In the genomic region with DNA sequence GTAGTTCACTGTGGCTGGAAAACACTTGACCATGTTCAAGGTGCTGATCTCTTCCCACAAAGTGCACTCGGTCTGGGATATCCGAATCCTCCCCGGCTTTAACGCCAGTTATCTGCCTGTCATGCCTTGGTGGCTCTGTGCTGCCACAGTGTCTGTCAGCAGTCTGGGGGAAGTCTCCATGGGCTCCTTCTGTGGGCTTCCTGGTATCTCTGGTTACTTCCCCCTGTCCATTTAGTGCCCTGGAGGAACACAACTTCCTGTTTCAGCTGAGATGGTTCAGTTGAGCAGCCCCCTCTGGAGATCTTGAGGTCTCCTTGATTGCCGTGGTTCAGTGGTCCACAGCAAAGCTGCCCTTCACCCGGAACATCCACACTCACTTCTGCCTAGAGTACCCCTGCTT, we compare ENCODE assay signal across 10 mouse cellular contexts. TPM values are rescaled to one million over a fixed set of nuclear protein-coding genes. Genes with fewer than 3 reads are reported as not detected.
DNase-seq lines count a peak whose midpoint lies in the region; ATAC-seq and TF ChIP-seq lines count a peak whose summit lies in the region.
"Had no signal": no experiment of that assay in that cellular context is flagged by ENCODE, and none has a peak within 500 bp of the region (broad histone marks: within the 10 kb centered on the region; RNA-seq: fewer than 3 reads in every experiment).

No protein-coding gene starts in this region.

- no peak for TF ChIP-seq CTCF in hindbrain, postnatal 0 days (IDR thresholded peaks at IDR 0.05; ENCODE audit: low read depth)
- no peak for TF ChIP-seq CTCF in liver, postnatal 0 days (IDR thresholded peaks at IDR 0.05; ENCODE audit: low read depth)
- TF ChIP-seq CTCF in left cerebral cortex, adult 2 months (IDR thresholded peaks at IDR 0.05) = no peak

- H3K36me3 ChIP-seq in hindbrain, postnatal 0 days (ENCODE audit: insufficient read depth, low read length) = no peaks in the 10 kb centered on the region
- no peaks in the 10 kb centered on the region for H3K36me3 ChIP-seq in hindbrain, embryonic 12.5 days
- H3K36me3 ChIP-seq in liver, postnatal 0 days (replicated peaks; ENCODE audit: insufficient read depth, low read length) = no peaks in the 10 kb centered on the region; the same call in 1 of the 2 replicates

- no peak overlapping the region for H3K27ac ChIP-seq in hindbrain, postnatal 0 days
- H3K27ac ChIP-seq in hindbrain, embryonic 12.5 days = no peak overlapping the region
- peak overlapping the region; percentile 44; the same call in 1 of the 2 replicates for H3K27ac ChIP-seq in liver, postnatal 0 days (ENCODE audit: low read depth)
- no peak overlapping the region for H3K27ac ChIP-seq in left cerebral cortex, adult 2 months

- intact Hi-C loops in left cerebral cortex, adult 2 months (cut with DNase I) = no loop called here

- no peak overlapping the region for H3K9ac ChIP-seq in hindbrain, postnatal 0 days (replicated peaks; ENCODE audit: low read length)
- no peak overlapping the region for H3K9ac ChIP-seq in hindbrain, embryonic 12.5 days
- H3K9ac ChIP-seq in liver, postnatal 0 days (replicated peaks) = no peak overlapping the region

- DNase-seq in hindbrain, postnatal 0 days (ENCODE audit: low spot score) = no peak
- DNase-seq in thymus, postnatal 0 days (ENCODE audit: low spot score) = peak; percentile 26
- DNase-seq in thymus, adult 18-20 months = no peak
- peak; percentile 30 for DNase-seq in liver, postnatal 0 days
- DNase-seq in gastrocnemius, postnatal 10 days = no peak
- no peak for DNase-seq in cerebellum, adult 11-12 months
- DNase-seq in left cerebral cortex, adult 2 months (ENCODE audit: extremely low spot score in 1 of 2, low spot score in 2 of 2) = no peak

- H3K4me2 ChIP-seq in hindbrain, postnatal 0 days (ENCODE audit: low read depth, low read length) = peak overlapping the region; percentile 57
- no peak overlapping the region for H3K4me2 ChIP-seq in hindbrain, embryonic 12.5 days (replicated peaks)
- H3K4me2 ChIP-seq in liver, postnatal 0 days (ENCODE audit: low read depth, low read length) = peak overlapping the region; percentile 74

- no peaks in the 10 kb centered on the region for H3K4me1 ChIP-seq in hindbrain, postnatal 0 days (ENCODE audit: insufficient read depth, low read length)
- peaks cover 4% of the 10 kb centered on the region; the same call in 1 of the 2 replicates for H3K4me1 ChIP-seq in hindbrain, embryonic 12.5 days
- H3K4me1 ChIP-seq in liver, postnatal 0 days (ENCODE audit: insufficient read depth) = peaks cover 7% of the 10 kb centered on the region

- no peak for TF ChIP-seq EP300 in liver, postnatal 0 days (IDR thresholded peaks at IDR 0.05; ENCODE audit: low read depth)

- H3K9me3 ChIP-seq in hindbrain, postnatal 0 days (ENCODE audit: low read length) = no peaks in the 10 kb centered on the region
- no peaks in the 10 kb centered on the region for H3K9me3 ChIP-seq in hindbrain, embryonic 12.5 days (replicated peaks)
- no peaks in the 10 kb centered on the region for H3K9me3 ChIP-seq in liver, postnatal 0 days (ENCODE audit: low read length)

- no peak overlapping the region for H3K4me3 ChIP-seq in hindbrain, postnatal 0 days (ENCODE audit: low read length)
- no peak overlapping the region for H3K4me3 ChIP-seq in hindbrain, embryonic 12.5 days
- no peak overlapping the region for H3K4me3 ChIP-seq in liver, postnatal 0 days (ENCODE audit: low read depth, low read length)
- no peak overlapping the region for H3K4me3 ChIP-seq in left cerebral cortex, adult 2 months

- H3K27me3 ChIP-seq in hindbrain, postnatal 0 days (ENCODE audit: insufficient read depth, low read length) = no peaks in the 10 kb centered on the region
- peaks cover 4% of the 10 kb centered on the region; the same call in 1 of the 2 replicates for H3K27me3 ChIP-seq in hindbrain, embryonic 12.5 days
- no peaks in the 10 kb centered on the region for H3K27me3 ChIP-seq in liver, postnatal 0 days (ENCODE audit: insufficient read depth, low read length)

- 83% methylated on average over 6 of the region's 6 CpGs for WGBS in hindbrain, postnatal 0 days
- WGBS in hindbrain, embryonic 12.5 days = 84% methylated on average over 6 of the region's 6 CpGs
- 28% methylated on average over 6 of the region's 6 CpGs for WGBS in liver, postnatal 0 days (ENCODE audit: insufficient replicate concordance)

- ATAC-seq in hindbrain, postnatal 0 days = no peak
- ATAC-seq in hindbrain, embryonic 12.5 days (ENCODE audit: low FRiP score) = no peak
- peak; percentile 66; the same call in 1 of the 2 replicates for ATAC-seq in liver, postnatal 0 days

RNA-seq across cellular contexts. Expression of a gene that starts 14.9 kb away (rescaled TPM):
- 0.61 and 0.63 TPM in 2 replicates for total RNA-seq in hindbrain, postnatal 0 days (2014; rRNA removed)
- 0.71 and 0.88 TPM in 2 replicates for polyA plus RNA-seq in hindbrain, postnatal 0 days (2015; fragmentation: Nextera tagmentation; extraction: Ambion mirVana)
- 0.76 and 0.90 TPM in 2 replicates for polyA plus RNA-seq in hindbrain, embryonic 12.5 days (2016; fragmentation: Nextera tagmentation; extraction: Ambion mirVana)
- 2.6 and 3.0 TPM in 2 replicates for polyA plus RNA-seq in thymus, postnatal 0 days (2015; fragmentation: Nextera tagmentation; extraction: Ambion mirVana)
- polyA plus RNA-seq in liver, postnatal 0 days (2015; fragmentation: Nextera tagmentation; extraction: Ambion mirVana) = 0.85 and 0.92 TPM in 2 replicates
- 1 to 10 TPM in 1 of 2 experiments, under 1 TPM in 1; 0.96 to 1.2 TPM for total RNA-seq in gastrocnemius, postnatal 10 days (2021)
- total RNA-seq in left cerebral cortex, adult 2 months (2021) = under 1 TPM; 0.35 to 0.52 TPM
- total RNA-seq: CH12.LX had no signal

RNA-seq across cellular contexts. Expression of a gene that starts 19.8 kb away (rescaled TPM):
- total RNA-seq in hindbrain, postnatal 0 days (2014; rRNA removed) = 25.7 and 36.3 TPM in 2 replicates
- 20.9 and 22.0 TPM in 2 replicates for polyA plus RNA-seq in hindbrain, postnatal 0 days (2015; fragmentation: Nextera tagmentation; extraction: Ambion mirVana)
- polyA plus RNA-seq in hindbrain, embryonic 12.5 days (2016; fragmentation: Nextera tagmentation; extraction: Ambion mirVana) = 23.2 and 26.9 TPM in 2 replicates
- 22.8 and 23.4 TPM in 2 replicates for polyA plus RNA-seq in thymus, postnatal 0 days (2015; fragmentation: Nextera tagmentation; extraction: Ambion mirVana)
- polyA plus RNA-seq in liver, postnatal 0 days (2015; fragmentation: Nextera tagmentation; extraction: Ambion mirVana) = 10.9 and 11.5 TPM in 2 replicates
- total RNA-seq in gastrocnemius, postnatal 10 days (2021) = 10 to 100 TPM; 15.3 to 16.4 TPM
- total RNA-seq in left cerebral cortex, adult 2 months (2021) = 10 to 100 TPM; 24.6 to 27.3 TPM

RNA-seq across cellular contexts. Expression of a gene that starts 20.4 kb away (rescaled TPM):
- 2.5 TPM in 1 of 2 replicates, not detected in the other for total RNA-seq in hindbrain, postnatal 0 days (2014; rRNA removed)
- polyA plus RNA-seq in hindbrain, postnatal 0 days (2015; fragmentation: Nextera tagmentation; extraction: Ambion mirVana) = 2.3 and 3.4 TPM in 2 replicates
- polyA plus RNA-seq in hindbrain, embryonic 12.5 days (2016; fragmentation: Nextera tagmentation; extraction: Ambion mirVana) = 0.84 and 1.3 TPM in 2 replicates
- 0.58 and 1.1 TPM in 2 replicates for polyA plus RNA-seq in thymus, postnatal 0 days (2015; fragmentation: Nextera tagmentation; extraction: Ambion mirVana)
- polyA plus RNA-seq in liver, postnatal 0 days (2015; fragmentation: Nextera tagmentation; extraction: Ambion mirVana) = 0.70 and 0.75 TPM in 2 replicates
- total RNA-seq in gastrocnemius, postnatal 10 days (2021) = not detected
- under 1 TPM; 0.63 to 0.65 TPM for total RNA-seq in left cerebral cortex, adult 2 months (2021)
- total RNA-seq: heart, postnatal 10 days had no signal

RNA-seq across cellular contexts. Expression of a gene that starts 32.6 kb away (rescaled TPM):
- 0.72 TPM in 1 of 2 replicates, not detected in the other for total RNA-seq in hindbrain, postnatal 0 days (2014; rRNA removed)
- 0.38 and 0.59 TPM in 2 replicates for polyA plus RNA-seq in hindbrain, postnatal 0 days (2015; fragmentation: Nextera tagmentation; extraction: Ambion mirVana)
- polyA plus RNA-seq in hindbrain, embryonic 12.5 days (2016; fragmentation: Nextera tagmentation; extraction: Ambion mirVana) = 0.34 and 0.51 TPM in 2 replicates
- polyA plus RNA-seq in thymus, postnatal 0 days (2015; fragmentation: Nextera tagmentation; extraction: Ambion mirVana) = 0.23 TPM in 2 replicates
- polyA plus RNA-seq in liver, postnatal 0 days (2015; fragmentation: Nextera tagmentation; extraction: Ambion mirVana) = 0.05 TPM in 1 of 2 replicates, not detected in the other
- not detected for total RNA-seq in gastrocnemius, postnatal 10 days (2021)
- total RNA-seq in left cerebral cortex, adult 2 months (2021) = under 1 TPM in 1 of 2 experiments, not detected in 1; 0.16 TPM
- total RNA-seq: CH12.LX; heart, postnatal 10 days had no signal

RNA-seq across cellular contexts. Expression of a gene that starts 49.7 kb away (rescaled TPM):
- 1.7 and 2.9 TPM in 2 replicates for total RNA-seq in hindbrain, postnatal 0 days (2014; rRNA removed)
- 4.5 and 4.7 TPM in 2 replicates for polyA plus RNA-seq in hindbrain, postnatal 0 days (2015; fragmentation: Nextera tagmentation; extraction: Ambion mirVana)
- 5.1 and 5.3 TPM in 2 replicates for polyA plus RNA-seq in hindbrain, embryonic 12.5 days (2016; fragmentation: Nextera tagmentation; extraction: Ambion mirVana)
- 1.6 and 1.8 TPM in 2 replicates for polyA plus RNA-seq in thymus, postnatal 0 days (2015; fragmentation: Nextera tagmentation; extraction: Ambion mirVana)
- not detected in 2 replicates for polyA plus RNA-seq in liver, postnatal 0 days (2015; fragmentation: Nextera tagmentation; extraction: Ambion mirVana)
- total RNA-seq in gastrocnemius, postnatal 10 days (2021) = under 1 TPM in 1 of 2 experiments, not detected in 1; 0.12 TPM
- total RNA-seq in left cerebral cortex, adult 2 months (2021) = not detected
- total RNA-seq: CH12.LX; heart, postnatal 10 days had no signal

Comparison
In these comparisons a context has a peak if more than half of its experiments do, and no peak if none do; other contexts are left out.
1. DNase-seq: peak in thymus, postnatal 0 days (single experiment) and liver, postnatal 0 days (single experiment); none in hindbrain, postnatal 0 days (single experiment), thymus, adult 18-20 months (0 of 2), gastrocnemius, postnatal 10 days (single experiment), cerebellum, adult 11-12 months (single experiment) and left cerebral cortex, adult 2 months (0 of 2).